Mouse (Mus musculus) forebrain, embryonic 15.5 days (tissue): ENCODE measurements around the gene Slc26a11. TPM values are rescaled to one million over a fixed set of nuclear protein-coding genes. Genes with fewer than 3 reads are reported as not detected.
A peak's percentile ranks its signal among the peaks of the same experiment; 100 is the strongest.

Experiments used
- ATAC-seq: fragments of 200-750 bp; cut with Nextera tagmentation; replicated peaks from 2 replicates; pipeline ENCODE4 v1.8.0; 2017; ENCODE audit warnings: mild to moderate bottlenecking, moderate TSS enrichment, moderate library complexity
- H3K27ac ChIP-seq: fragments of 300-500 bp; sonication (generic); replicated peaks from 2 replicates; pipeline ENCODE4 v1.5.1; 2015; ENCODE audit warnings: mild to moderate bottlenecking, inconsistent platforms
- H3K27me3 ChIP-seq: fragments of 300-500 bp; sonication (generic); 2 replicates; pipeline ENCODE4 v1.6.1; 2015; ENCODE audit warnings: inconsistent platforms
- H3K36me3 ChIP-seq: fragments of 300-500 bp; sonication (generic); 2 replicates; pipeline ENCODE4 v1.6.1; 2015; ENCODE audit warnings: mild to moderate bottlenecking, inconsistent platforms
- H3K4me1 ChIP-seq: fragments of 300-500 bp; sonication (generic); 2 replicates; pipeline ENCODE4 v1.6.1; 2015; ENCODE audit warnings: inconsistent platforms
- H3K4me2 ChIP-seq: fragments of 300-500 bp; sonication (generic); replicated peaks from 2 replicates; pipeline ENCODE4 v1.6.1; 2015; ENCODE audit warnings: mild to moderate bottlenecking, inconsistent platforms
- H3K4me3 ChIP-seq: fragments of 300-500 bp; sonication (generic); 2 replicates; pipeline ENCODE4 v1.5.1; 2015; ENCODE audit warnings: mild to moderate bottlenecking, inconsistent platforms
- H3K9ac ChIP-seq: fragments of 300-500 bp; sonication (generic); replicated peaks from 2 replicates; pipeline ENCODE4 v1.6.1; 2015; ENCODE audit warnings: mild to moderate bottlenecking, inconsistent platforms
- H3K9me3 ChIP-seq: fragments of 300-500 bp; sonication (generic); 2 replicates; pipeline ENCODE4 v1.6.1; 2016; ENCODE audit warnings: inconsistent platforms
- WGBS: fragments of 180-500 bp; shearing (Covaris S2); methylation state at CpG from one replicate; pipeline ENCODE4 v1.1.7; 2015; ENCODE audit warnings: mixed read lengths; 5-methylcytosine and 5-hydroxymethylcytosine counted together
- polyA plus RNA-seq: library from polyadenylated mRNA; unstranded; fragments of >200 nt; fragmentation: Nextera tagmentation; extraction: Ambion mirVana; gene quantifications from 2 replicates; pipeline ENCODE4 v1.2.1, GENCODE M21; 2015

Slc26a11 gene
- polyA plus RNA-seq, 1 experiment from 2014 or later: 3.9 TPM

GRCm38 (mm10) chr11:119392001-119392614 is 36.8 kb downstream of the Slc26a11 start:
- ATAC-seq: no peak
- no peak overlapping the region for H3K4me3 ChIP-seq
- H3K4me1 ChIP-seq: peaks cover 32% of the 10 kb centered on the region
- no peaks in the 10 kb centered on the region for H3K9me3 ChIP-seq
- H3K9ac ChIP-seq: no peak overlapping the region
- no peak overlapping the region for H3K27ac ChIP-seq
- peaks cover 67% of the 10 kb centered on the region for H3K27me3 ChIP-seq
- WGBS: 9% methylated on average over 12 of the region's 12 CpGs
- H3K4me2 ChIP-seq: 0 out of 2 replicates have a peak overlapping the region, but pooled peaks have one; percentile 70
- H3K36me3 ChIP-seq: no peaks in the 10 kb centered on the region

GRCm38 (mm10) chr11:119392800-119393482 is 37.6 kb downstream of the Slc26a11 start, which contains the start of gene Rnf213:
Gene Rnf213, plus strand, starts transcription at chr11:119393100.
- Histone ChIP-seq H3K9me3 (no peaks in the 10 kb centered on the region), H3K4me3 (peak within 1 kb of the TSS; percentile 43), H3K27ac (no peak within 1 kb of the TSS), H3K4me2 (peak within 1 kb of the TSS; percentile 70), H3K4me1 (peaks cover 32% of the 10 kb centered on the region), H3K27me3 (peaks cover 67% of the 10 kb centered on the region), H3K36me3 (no peaks in the 10 kb centered on the region), H3K9ac (peak within 1 kb of the TSS; percentile 24)
- no peak for ATAC-seq
- WGBS: under 1% methylated on average over 19 of the region's 19 CpGs

GRCm38 (mm10) chr11:119393483-119393804 is 38.1 kb downstream of the Slc26a11 start:
- WGBS: 23% methylated on average over 7 of the region's 7 CpGs
- Histone ChIP-seq H3K4me2 (peak overlapping the region; percentile 70), H3K36me3 (no peaks in the 10 kb centered on the region), H3K27me3 (peaks cover 64% of the 10 kb centered on the region), H3K9ac (peak overlapping the region; percentile 24; the same call in 1 of the 2 replicates), H3K4me3 (peak overlapping the region; percentile 43), H3K9me3 (no peaks in the 10 kb centered on the region), H3K4me1 (peaks cover 32% of the 10 kb centered on the region), H3K27ac (no peak overlapping the region)
- ATAC-seq: no peak

- Histone ChIP-seq H3K4me2 (no peak overlapping the region), H3K27ac (no peak overlapping the region), H3K9ac (no peak overlapping the region), H3K9me3 (no peaks in the 10 kb centered on the region), H3K27me3 (peaks cover 58% of the 10 kb centered on the region), H3K4me1 (peaks cover 32% of the 10 kb centered on the region), H3K4me3 (no peak overlapping the region), H3K36me3 (no peaks in the 10 kb centered on the region)
- WGBS: 56% methylated on average over 6 of the region's 6 CpGs
- no peak for ATAC-seq
Measured at GRCm38 (mm10) chr11:119394210-119394609, 38.9 kb downstream of the Slc26a11 start.

GRCm38 (mm10) chr11:119395394-119395793 is 40.0 kb downstream of the Slc26a11 start:
- H3K4me2 ChIP-seq: no peak overlapping the region
- 12% methylated on average over 7 of the region's 7 CpGs for WGBS
- H3K36me3 ChIP-seq: no peaks in the 10 kb centered on the region
- H3K9ac ChIP-seq: no peak overlapping the region
- ATAC-seq: no peak
- peaks cover 22% of the 10 kb centered on the region for H3K4me1 ChIP-seq
- H3K27ac ChIP-seq: no peak overlapping the region
- H3K4me3 ChIP-seq: no peak overlapping the region
- H3K9me3 ChIP-seq: no peaks in the 10 kb centered on the region
- H3K27me3 ChIP-seq: peaks cover 47% of the 10 kb centered on the region

GRCm38 (mm10) chr11:119395931-119396330 is 40.6 kb downstream of the Slc26a11 start:
- Histone ChIP-seq H3K4me1 (peaks cover 16% of the 10 kb centered on the region), H3K9ac (no peak overlapping the region), H3K27me3 (peaks cover 42% of the 10 kb centered on the region), H3K4me3 (no peak overlapping the region), H3K36me3 (no peaks in the 10 kb centered on the region), H3K4me2 (no peak overlapping the region), H3K27ac (no peak overlapping the region), H3K9me3 (no peaks in the 10 kb centered on the region)
- 23% methylated on average over 13 of the region's 13 CpGs for WGBS
- no peak for ATAC-seq

GRCm38 (mm10) chr11:119396461-119396860 is 41.1 kb downstream of the Slc26a11 start:
- H3K9me3 ChIP-seq: no peaks in the 10 kb centered on the region
- no peaks in the 10 kb centered on the region for H3K36me3 ChIP-seq
- no peak overlapping the region for H3K4me3 ChIP-seq
- WGBS: 48% methylated on average over 7 of the region's 7 CpGs
- peaks cover 16% of the 10 kb centered on the region; the same call in 1 of the 2 replicates for H3K4me1 ChIP-seq
- no peak for ATAC-seq
- peaks cover 36% of the 10 kb centered on the region for H3K27me3 ChIP-seq
- H3K4me2 ChIP-seq: no peak overlapping the region
- H3K9ac ChIP-seq: no peak overlapping the region
- H3K27ac ChIP-seq: no peak overlapping the region

GRCm38 (mm10) chr11:119402501-119403160 is 47.3 kb downstream of the Slc26a11 start:
- Histone ChIP-seq H3K9me3 (no peaks in the 10 kb centered on the region), H3K27ac (no peak overlapping the region), H3K9ac (no peak overlapping the region), H3K27me3 (no peaks in the 10 kb centered on the region), H3K4me1 (no peaks in the 10 kb centered on the region), H3K4me2 (no peak overlapping the region), H3K36me3 (no peaks in the 10 kb centered on the region), H3K4me3 (no peak overlapping the region)
- no peak for ATAC-seq
- 57% methylated on average over 11 of the region's 11 CpGs for whole genome bisulfite sequencing

- Histone ChIP-seq H3K27me3 (no peaks in the 10 kb centered on the region), H3K4me3 (no peak overlapping the region), H3K4me2 (no peak overlapping the region), H3K36me3 (no peaks in the 10 kb centered on the region), H3K9me3 (no peaks in the 10 kb centered on the region), H3K9ac (no peak overlapping the region), H3K27ac (no peak overlapping the region), H3K4me1 (no peaks in the 10 kb centered on the region)
- WGBS: 52% methylated on average over 5 of the region's 5 CpGs
- no peak for ATAC-seq
Measured at GRCm38 (mm10) chr11:119404627-119405026, 49.3 kb downstream of the Slc26a11 start.

GRCm38 (mm10) chr11:119407381-119407780 is 52.0 kb downstream of the Slc26a11 start:
- 92% methylated on average over 6 of the region's 6 CpGs for WGBS
- H3K27ac ChIP-seq: no peak overlapping the region
- H3K9ac ChIP-seq: no peak overlapping the region
- no peak overlapping the region for H3K4me2 ChIP-seq
- H3K36me3 ChIP-seq: no peaks in the 10 kb centered on the region
- no peak for ATAC-seq
- no peaks in the 10 kb centered on the region for H3K27me3 ChIP-seq
- H3K9me3 ChIP-seq: no peaks in the 10 kb centered on the region
- no peak overlapping the region for H3K4me3 ChIP-seq
- no peaks in the 10 kb centered on the region; the same call in 1 of the 2 replicates for H3K4me1 ChIP-seq

GRCm38 (mm10) chr11:119407977-119408376 is 52.6 kb downstream of the Slc26a11 start:
- Histone ChIP-seq H3K9ac (no peak overlapping the region), H3K4me3 (no peak overlapping the region), H3K4me1 (no peaks in the 10 kb centered on the region; the same call in 1 of the 2 replicates), H3K27ac (no peak overlapping the region), H3K9me3 (no peaks in the 10 kb centered on the region), H3K36me3 (no peaks in the 10 kb centered on the region), H3K27me3 (no peaks in the 10 kb centered on the region), H3K4me2 (no peak overlapping the region)
- ATAC-seq: no peak
- WGBS: 57% methylated on average over 5 of the region's 5 CpGs

GRCm38 (mm10) chr11:119419327-119420118 is 64.2 kb downstream of the Slc26a11 start:
- no peak for ATAC-seq
- Histone ChIP-seq H3K4me1 (no peaks in the 10 kb centered on the region), H3K4me3 (no peak overlapping the region), H3K4me2 (no peak overlapping the region), H3K27ac (no peak overlapping the region), H3K9ac (no peak overlapping the region), H3K9me3 (no peaks in the 10 kb centered on the region), H3K27me3 (no peaks in the 10 kb centered on the region), H3K36me3 (no peaks in the 10 kb centered on the region)
- 77% methylated on average over 16 of the region's 16 CpGs for WGBS
